Mouse (Mus musculus) stomach, postnatal 0 days (tissue): ENCODE results near the gene Pip5k1b.

Source experiments
- CTCF ChIP-seq: IDR thresholded peaks from 2 replicates; pipeline ENCODE4 v1.5.1; 2016; ENCODE audit warnings: antibody characterized with exemption, low read depth, mild to moderate bottlenecking, moderate library complexity
- EP300 ChIP-seq: optimal IDR thresholded peaks from 2 replicates; pipeline ENCODE3; 2016; ENCODE audit warnings: antibody characterized with exemption

DNA sequence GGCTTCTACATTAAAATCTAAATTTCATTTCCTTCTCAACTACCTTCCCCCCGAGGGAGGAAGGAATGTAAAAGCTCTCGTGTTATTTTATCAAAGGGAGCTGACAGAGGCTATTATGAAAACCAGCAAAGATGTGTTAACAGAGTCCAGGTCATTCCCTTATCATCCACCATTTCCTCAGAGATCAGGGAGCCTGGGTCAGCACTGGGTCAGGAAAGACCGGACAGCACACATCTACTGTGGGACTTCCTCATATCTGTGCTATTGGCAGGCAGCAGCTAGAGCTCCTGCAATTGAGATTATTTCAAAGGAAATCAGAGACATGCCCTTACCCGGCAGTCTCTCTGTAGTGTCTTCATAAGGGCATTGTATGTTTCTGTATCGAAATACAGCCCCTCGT, 177.2 kb downstream of the Pip5k1b start:
- TF ChIP-seq EP300 = no peak
- no peak for TF ChIP-seq CTCF
